9 mouse cellular contexts compared by ENCODE assay signal in genomic region chr5:124012885-124013284, GRCm38 (mm10). TPM values are rescaled to one million over a fixed set of nuclear protein-coding genes. Genes with fewer than 3 reads are reported as not detected.
DNase-seq lines count a peak whose midpoint lies in the region; ATAC-seq lines count a peak whose summit lies in the region.
"Had no signal": no experiment of that assay in that cellular context is flagged by ENCODE, and none has a peak within 500 bp of the region (broad histone marks: within the 10 kb centered on the region; RNA-seq: fewer than 3 reads in every experiment).

No protein-coding gene starts in this region.

- peak overlapping the region; percentile 91 for H3K27ac ChIP-seq in kidney, embryonic 15.5 days
- peak overlapping the region; percentile 89 for H3K27ac ChIP-seq in hindbrain, embryonic 10.5 days
- peak overlapping the region; percentile 83 for H3K27ac ChIP-seq in midbrain, embryonic 10.5 days (replicated peaks)

- WGBS in kidney, embryonic 15.5 days: 80% methylated on average over 10 of the region's 10 CpGs
- WGBS in hindbrain, embryonic 10.5 days: 86% methylated on average over 10 of the region's 10 CpGs
- 84% methylated on average over 10 of the region's 10 CpGs for WGBS in midbrain, embryonic 10.5 days

- no peak for ATAC-seq in kidney, embryonic 15.5 days (replicated peaks; ENCODE audit: low FRiP score)

- no peak for DNase-seq in kidney, postnatal 25 days
- DNase-seq in adrenal gland, postnatal 25 days: peak; percentile 79
- DNase-seq in hindbrain, embryonic 10.5 days (ENCODE audit: low spot score): no peak
- no peak for DNase-seq in midbrain, embryonic 10.5 days (ENCODE audit: low spot score)
- DNase-seq in embryo, embryonic 10.5 days (ENCODE audit: low spot score): no peak
- DNase-seq in natural killer cell, adult 2 months (ENCODE audit: low spot score in 2 of 2): no peak
- no peak for DNase-seq in cerebellum, postnatal 4 days (ENCODE audit: low spot score in 2 of 2)

- H3K9me3 ChIP-seq in kidney, embryonic 15.5 days (replicated peaks): no peaks in the 10 kb centered on the region
- H3K9me3 ChIP-seq in hindbrain, embryonic 10.5 days: no peaks in the 10 kb centered on the region
- no peaks in the 10 kb centered on the region for H3K9me3 ChIP-seq in midbrain, embryonic 10.5 days (replicated peaks)
- H3K9me3 ChIP-seq: neural tube, embryonic 12.5 days had no signal

- no peak overlapping the region for H3K4me2 ChIP-seq in kidney, embryonic 15.5 days
- H3K4me2 ChIP-seq: neural tube, embryonic 12.5 days had no signal

- no peak overlapping the region for H3K4me3 ChIP-seq in kidney, embryonic 15.5 days (replicated peaks)
- H3K4me3 ChIP-seq in hindbrain, embryonic 10.5 days: no peak overlapping the region
- H3K4me3 ChIP-seq in midbrain, embryonic 10.5 days: no peak overlapping the region; the same call in 1 of the 2 replicates
- H3K4me3 ChIP-seq: neural tube, embryonic 12.5 days had no signal

- H3K36me3 ChIP-seq in kidney, embryonic 15.5 days: peaks cover 26% of the 10 kb centered on the region
- peaks cover 27% of the 10 kb centered on the region for H3K36me3 ChIP-seq in hindbrain, embryonic 10.5 days
- H3K36me3 ChIP-seq in midbrain, embryonic 10.5 days: peaks cover 41% of the 10 kb centered on the region

- peaks cover 76% of the 10 kb centered on the region for H3K4me1 ChIP-seq in kidney, embryonic 15.5 days
- H3K4me1 ChIP-seq in hindbrain, embryonic 10.5 days (replicated peaks): peaks cover 78% of the 10 kb centered on the region
- H3K4me1 ChIP-seq in midbrain, embryonic 10.5 days: peaks cover 85% of the 10 kb centered on the region

- no peaks in the 10 kb centered on the region for H3K27me3 ChIP-seq in kidney, embryonic 15.5 days
- H3K27me3 ChIP-seq in hindbrain, embryonic 10.5 days (ENCODE audit: insufficient read depth, poor library complexity, severe bottlenecking): no peaks in the 10 kb centered on the region
- no peaks in the 10 kb centered on the region for H3K27me3 ChIP-seq in midbrain, embryonic 10.5 days (ENCODE audit: low read depth, poor library complexity, severe bottlenecking)
- H3K27me3 ChIP-seq: neural tube, embryonic 12.5 days had no signal

- no peak overlapping the region for H3K9ac ChIP-seq in kidney, embryonic 15.5 days
- H3K9ac ChIP-seq: neural tube, embryonic 12.5 days had no signal

RNA-seq across cellular contexts. Expression of gene Vps37b, which starts 19.2 kb away (rescaled TPM):
- polyA plus RNA-seq in kidney, embryonic 15.5 days (2015; fragmentation: Nextera tagmentation; extraction: Ambion mirVana): 33.8 and 35.3 TPM in 2 replicates
- total RNA-seq in adrenal gland, postnatal 25 days (2021): 75.2 and 101 TPM in 2 replicates
- 57.5 and 71.8 TPM in 2 replicates for polyA plus RNA-seq in hindbrain, embryonic 10.5 days (2016; fragmentation: Nextera tagmentation; extraction: Ambion mirVana)
- polyA plus RNA-seq in midbrain, embryonic 10.5 days (2016; fragmentation: Nextera tagmentation; extraction: Ambion mirVana): 58.1 and 69.2 TPM in 2 replicates

RNA-seq across cellular contexts. Expression of gene Hip1r, which starts 39.5 kb away (rescaled TPM):
- polyA plus RNA-seq in kidney, embryonic 15.5 days (2015; fragmentation: Nextera tagmentation; extraction: Ambion mirVana): 18.2 and 20.0 TPM in 2 replicates
- total RNA-seq in adrenal gland, postnatal 25 days (2021): 17.9 and 18.3 TPM in 2 replicates
- 12.2 and 12.5 TPM in 2 replicates for polyA plus RNA-seq in hindbrain, embryonic 10.5 days (2016; fragmentation: Nextera tagmentation; extraction: Ambion mirVana)
- 6.6 and 9.2 TPM in 2 replicates for polyA plus RNA-seq in midbrain, embryonic 10.5 days (2016; fragmentation: Nextera tagmentation; extraction: Ambion mirVana)
